Mouse (Mus musculus): ENCODE results near the gene Gm281. TPM values are rescaled to one million over a fixed set of nuclear protein-coding genes. Genes with fewer than 3 reads are reported as not detected.
"Not testable (repeated sequence)": the region's sequence is repeated elsewhere in the genome, so short reads cannot be mapped to it uniquely, and the experiment has no call there.

Gene Gm281
- total and polyA plus RNA-seq, 3 experiments, result not detected

DNA sequence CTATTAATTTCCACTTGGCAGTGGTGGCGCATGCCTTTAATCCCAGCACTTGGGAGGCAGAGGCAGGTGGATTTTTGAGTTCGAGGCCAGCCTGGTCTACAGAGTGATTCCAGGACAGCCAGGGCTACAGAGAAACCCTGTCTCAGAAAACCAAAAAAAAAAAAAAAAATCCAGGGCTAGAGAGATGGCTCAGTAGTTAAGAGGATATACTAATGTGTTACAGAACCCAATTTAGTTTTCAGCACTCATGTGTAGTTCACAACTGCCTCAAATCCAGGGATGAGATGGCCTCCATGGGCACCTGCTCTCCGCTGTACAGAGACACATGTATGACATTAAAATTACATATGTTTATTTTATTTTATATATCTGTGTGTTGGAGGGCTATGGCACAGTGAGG is 37.9 kb upstream of the Gm281 start:
- H3K4me3 ChIP-seq (ENCODE audit: control insufficient read depth in 1 of 2, insufficient read depth in 1 of 2, low read depth in 2 of 2, low read length in 2 of 2); H3K4me1 ChIP-seq (ENCODE audit: control insufficient read depth in 1 of 2, insufficient read depth in 2 of 2, low read length in 2 of 2); H3K79me2 ChIP-seq (ENCODE audit: control insufficient read depth, insufficient read depth, low read length, poor library complexity); H3K9ac ChIP-seq (ENCODE audit: control insufficient read depth, low read depth, low read length, poor library complexity, severe bottlenecking); H3K27me3 ChIP-seq (ENCODE audit: control insufficient read depth in 1 of 2, insufficient read depth in 2 of 2, low read length in 2 of 2); H3K27ac ChIP-seq (ENCODE audit: control insufficient read depth, low read depth, low read length); H3K9me3 ChIP-seq (replicated peaks; ENCODE audit: insufficient read depth, low read length); DNase-seq (ENCODE audit: low read depth, low spot score): not testable (repeated sequence)
- TF ChIP-seq ZNF384 (IDR thresholded peaks at IDR 0.05; ENCODE audit: low read depth, low read length), result peak; percentile 68
- peaks cover 0 to 12% of the 10 kb centered on the region in 2 experiments; a peak in 2 of 4 replicates for H3K36me3 ChIP-seq (ENCODE audit: control insufficient read depth in 1 of 2, insufficient read depth in 2 of 2, low read length in 2 of 2)

DNA sequence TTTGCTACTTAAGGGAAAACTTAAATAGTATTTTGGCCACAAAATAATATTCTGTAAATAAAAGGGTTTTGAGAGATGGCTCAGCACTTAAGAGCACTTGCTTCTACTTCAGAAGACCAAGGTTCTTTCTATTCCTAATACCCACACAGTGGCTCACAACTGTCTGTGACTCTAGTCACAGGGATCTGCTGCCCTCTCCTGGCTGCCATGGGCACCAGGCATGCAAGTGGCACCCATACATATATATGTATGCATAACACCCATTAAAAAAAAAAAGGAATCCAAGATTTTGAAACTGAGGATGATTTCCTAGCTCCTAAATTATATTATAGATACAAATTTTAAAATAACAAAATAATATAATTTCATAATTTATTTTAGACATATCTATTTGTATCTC is 36.1 kb upstream of the Gm281 start:
- Histone ChIP-seq H3K27me3 (ENCODE audit: control insufficient read depth in 1 of 2, insufficient read depth in 2 of 2, low read length in 2 of 2) (no peaks in the 10 kb centered on the region), H3K4me1 (ENCODE audit: control insufficient read depth in 1 of 2, insufficient read depth in 2 of 2, low read length in 2 of 2) (no peaks in the 10 kb centered on the region), H3K79me2 (ENCODE audit: control insufficient read depth, insufficient read depth, low read length, poor library complexity) (no peaks in the 10 kb centered on the region), H3K9ac (ENCODE audit: control insufficient read depth, low read depth, low read length, poor library complexity, severe bottlenecking) (no peak overlapping the region), H3K36me3 (ENCODE audit: control insufficient read depth in 1 of 2, insufficient read depth in 2 of 2, low read length in 2 of 2) (peaks cover 0 to 12% of the 10 kb centered on the region in 2 experiments; a peak in 2 of 4 replicates), H3K27ac (ENCODE audit: control insufficient read depth, low read depth, low read length) (no peak overlapping the region), H3K4me3 (ENCODE audit: control insufficient read depth in 1 of 2, insufficient read depth in 1 of 2, low read depth in 2 of 2, low read length in 2 of 2) (no peak overlapping the region), H3K9me3 (replicated peaks; ENCODE audit: insufficient read depth, low read length) (no peaks in the 10 kb centered on the region)
- peak; percentile 68 for DNase-seq (ENCODE audit: low read depth, low spot score)
- no peak for TF ChIP-seq CHD2 (IDR thresholded peaks at IDR 0.05; ENCODE audit: low read length)
- TF ChIP-seq MYB (IDR thresholded peaks at IDR 0.05; ENCODE audit: low read depth, low read length), result no peak
- no peak for TF ChIP-seq MAX (IDR thresholded peaks at IDR 0.05; ENCODE audit: low read length)
- no peak for TF ChIP-seq USF1 (IDR thresholded peaks at IDR 0.05; ENCODE audit: low read depth, low read length)
- no peak for TF ChIP-seq POLR2A (IDR thresholded peaks at IDR 0.05; ENCODE audit: control insufficient read depth in 1 of 2, insufficient read depth in 1 of 2, low read depth in 1 of 2, low read length in 2 of 2, poor library complexity in 1 of 2)
- TF ChIP-seq SIN3A (IDR thresholded peaks at IDR 0.05; ENCODE audit: low read length), result no peak
- peak; percentile 46; the same call in 1 of the 2 replicates for TF ChIP-seq ZNF384 (IDR thresholded peaks at IDR 0.05; ENCODE audit: low read depth, low read length)
- no peak for TF ChIP-seq KAT2A (conservative IDR thresholded peaks at IDR 0.05; ENCODE audit: low read depth, low read length)
- TF ChIP-seq MXI1 (IDR thresholded peaks at IDR 0.05; ENCODE audit: low read depth, low read length), result no peak
- TF ChIP-seq SMC3 (IDR thresholded peaks at IDR 0.05; ENCODE audit: low read depth, low read length), result peak; percentile 53
- TF ChIP-seq RAD21 (IDR thresholded peaks at IDR 0.05; ENCODE audit: low read depth, low read length), result peak; percentile 38
- peak; percentile 46 to 72 (median 65) for TF ChIP-seq CTCF (IDR thresholded peaks at IDR 0.05 in 2 of 3, conservative IDR thresholded peaks at IDR 0.05 in 1 of 3; ENCODE audit: control insufficient read depth in 1 of 3, insufficient read depth in 1 of 3, low read depth in 2 of 3, low read length in 3 of 3, poor library complexity in 1 of 3, severe bottlenecking in 1 of 3)
- TF ChIP-seq UBTF (IDR thresholded peaks at IDR 0.05; ENCODE audit: borderline replicate concordance, insufficient read depth, low read depth, low read length), result no peak
- TF ChIP-seq GATA1 (IDR thresholded peaks at IDR 0.05; ENCODE audit: low read depth, low read length), result no peak
- TF ChIP-seq EP300 (IDR thresholded peaks at IDR 0.05; ENCODE audit: low read depth in 1 of 2, low read length in 2 of 2), result no peak
- TF ChIP-seq ETS1 (IDR thresholded peaks at IDR 0.05; ENCODE audit: low read depth, low read length), result no peak
- TF ChIP-seq ZKSCAN1 (IDR thresholded peaks at IDR 0.05; ENCODE audit: low read depth, low read length), result no peak
- no peak for TF ChIP-seq ZMIZ1 (IDR thresholded peaks at IDR 0.05; ENCODE audit: low read depth, low read length)
- TF ChIP-seq TAL1 (IDR thresholded peaks at IDR 0.05; ENCODE audit: low read length), result no peak
- no peak for TF ChIP-seq ZC3H11A (IDR thresholded peaks at IDR 0.05; ENCODE audit: low read depth, low read length)
- no peak for TF ChIP-seq USF2 (IDR thresholded peaks at IDR 0.05; ENCODE audit: borderline replicate concordance in 1 of 2, insufficient read depth in 1 of 2, low read depth in 1 of 2, low read length in 2 of 2)
- TF ChIP-seq CHD1 (IDR thresholded peaks at IDR 0.05; ENCODE audit: low read depth, low read length), result no peak
